Mouse (Mus musculus) heart, embryonic 10.5 days (tissue): ENCODE results near the gene Sptssa. TPM values are rescaled to one million over a fixed set of nuclear protein-coding genes. Genes with fewer than 3 reads are reported as not detected.

ENCODE experiments used
- DNase-seq: peaks from one replicate; pipeline ENCODE4 v3.0.0-alpha.2; 2017; ENCODE audit warnings: low spot score
- H3K27ac ChIP-seq: fragments of 300-500 bp; sonication (generic); 2 replicates; pipeline ENCODE4 v1.5.1; 2016; ENCODE audit warnings: mild to moderate bottlenecking
- H3K27me3 ChIP-seq: fragments of 300-500 bp; sonication (generic); 2 replicates; pipeline ENCODE4 v1.6.1; 2016; ENCODE audit warnings: mild to moderate bottlenecking; ENCODE audit not compliant: poor library complexity, insufficient read depth, severe bottlenecking
- H3K36me3 ChIP-seq: fragments of 300-500 bp; sonication (generic); 2 replicates; pipeline ENCODE4 v1.6.1; 2016; ENCODE audit warnings: mild to moderate bottlenecking, moderate library complexity
- H3K4me1 ChIP-seq: fragments of 300-500 bp; sonication (generic); 2 replicates; pipeline ENCODE4 v1.6.1; 2016; ENCODE audit warnings: mild to moderate bottlenecking
- H3K4me3 ChIP-seq: fragments of 300-500 bp; sonication (generic); 2 replicates; pipeline ENCODE4 v1.5.1; 2016; ENCODE audit warnings: mild to moderate bottlenecking, moderate library complexity
- H3K9me3 ChIP-seq: fragments of 300-500 bp; sonication (generic); 2 replicates; pipeline ENCODE4 v1.6.1; 2016; ENCODE audit warnings: mild to moderate bottlenecking, moderate library complexity
- WGBS: fragments of 180-500 bp; shearing (Covaris S2); methylation state at CpG from one replicate; pipeline ENCODE4 v1.1.7; 2016; 5-methylcytosine and 5-hydroxymethylcytosine counted together
- polyA plus RNA-seq: library from polyadenylated mRNA; unstranded; fragments of >200 nt; fragmentation: Nextera tagmentation; extraction: Ambion mirVana; gene quantifications from 2 replicates; pipeline ENCODE4 v1.2.1, GENCODE M21; 2016

Sptssa gene
- polyA plus RNA-seq, 1 experiment from 2014 or later: 126 TPM

DNA sequence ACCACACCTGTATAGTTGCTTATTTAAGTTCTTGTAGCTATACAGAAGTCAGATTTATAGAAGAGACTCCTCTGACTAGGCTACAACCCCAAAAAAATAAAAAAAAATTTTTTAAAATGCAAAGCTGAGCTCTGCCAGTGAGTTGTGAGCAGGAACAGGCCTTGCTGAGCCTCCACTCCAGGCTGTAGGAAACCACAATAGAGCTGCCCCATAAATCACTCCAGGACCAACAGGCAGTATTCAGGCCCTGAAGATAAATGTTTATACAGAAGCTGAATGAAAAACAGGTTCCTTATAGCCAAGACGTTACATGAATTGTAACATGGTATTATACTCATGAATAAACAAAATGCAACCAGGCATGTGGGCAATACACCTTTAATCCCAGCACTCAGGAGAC, 5.2 kb downstream of the Sptssa start:
- no peak overlapping the region for H3K27ac ChIP-seq
- H3K27me3 ChIP-seq: no peaks in the 10 kb centered on the region
- no peaks in the 10 kb centered on the region for H3K9me3 ChIP-seq
- H3K36me3 ChIP-seq: peaks cover 19% of the 10 kb centered on the region
- DNase-seq: no peak
- H3K4me1 ChIP-seq: peaks cover 22% of the 10 kb centered on the region
- 66% methylated on average over 1 of the region's 1 CpGs for WGBS
- H3K4me3 ChIP-seq: no peak overlapping the region

DNA sequence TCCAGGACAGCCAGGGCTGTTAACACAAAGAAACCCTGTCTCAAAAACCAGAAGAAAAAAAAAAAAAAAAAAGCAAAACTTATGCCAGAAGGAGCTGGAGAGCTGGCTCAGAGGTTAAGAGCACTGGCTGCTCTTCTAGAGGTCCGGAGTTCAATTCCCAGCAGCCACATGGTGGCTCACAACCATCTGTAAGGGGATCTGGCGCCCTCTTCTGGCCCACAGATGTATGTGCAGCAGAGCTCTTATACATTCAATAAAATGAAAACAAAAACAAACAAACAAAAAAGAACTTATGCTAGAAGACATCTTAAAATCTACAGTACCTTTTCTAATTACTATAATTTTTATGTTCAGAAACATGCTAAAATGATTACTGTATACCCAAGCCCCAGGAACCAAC, 11.4 kb downstream of the Sptssa start:
- Histone ChIP-seq H3K4me3 (no peak overlapping the region), H3K4me1 (no peaks in the 10 kb centered on the region; the same call in 1 of the 2 replicates), H3K27me3 (no peaks in the 10 kb centered on the region), H3K9me3 (no peaks in the 10 kb centered on the region), H3K36me3 (peaks cover 16% of the 10 kb centered on the region), H3K27ac (no peak overlapping the region)
- DNase-seq: no peak
- 70% methylated on average over 2 of the region's 2 CpGs for WGBS

DNA sequence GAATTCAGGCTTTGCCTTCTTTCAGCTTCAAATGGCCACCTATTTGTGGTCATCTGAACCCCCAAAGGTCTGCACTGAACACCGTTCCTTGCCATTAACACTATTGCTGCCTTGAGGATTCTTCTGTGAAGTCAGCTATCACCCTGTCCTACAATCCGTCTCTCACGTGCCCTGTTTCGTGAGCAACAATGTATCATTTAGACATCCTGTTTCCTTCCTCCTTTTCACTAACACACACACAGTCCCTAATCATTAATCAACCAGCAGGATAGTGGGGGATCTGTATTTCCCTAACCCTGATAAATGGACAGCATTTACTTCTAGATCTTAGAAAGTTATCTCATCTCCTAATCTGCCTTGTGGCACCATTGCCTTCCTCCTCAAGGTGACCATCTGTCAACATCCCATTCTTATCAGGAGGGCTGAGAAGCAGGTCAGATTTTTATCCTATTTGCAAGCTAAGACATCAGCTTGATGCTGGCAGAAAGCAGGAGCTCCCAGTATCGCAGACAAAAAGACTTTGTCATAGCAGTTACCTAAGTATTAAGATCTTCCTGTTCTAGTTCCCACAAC, 13.0 kb downstream of the Sptssa start:
- Histone ChIP-seq H3K9me3 (no peaks in the 10 kb centered on the region), H3K36me3 (peaks cover 9% of the 10 kb centered on the region), H3K4me1 (no peaks in the 10 kb centered on the region; the same call in 1 of the 2 replicates), H3K27me3 (no peaks in the 10 kb centered on the region), H3K4me3 (no peak overlapping the region), H3K27ac (no peak overlapping the region)
- no peak for DNase-seq
- WGBS: 53% methylated on average over 5 of the region's 5 CpGs

DNA sequence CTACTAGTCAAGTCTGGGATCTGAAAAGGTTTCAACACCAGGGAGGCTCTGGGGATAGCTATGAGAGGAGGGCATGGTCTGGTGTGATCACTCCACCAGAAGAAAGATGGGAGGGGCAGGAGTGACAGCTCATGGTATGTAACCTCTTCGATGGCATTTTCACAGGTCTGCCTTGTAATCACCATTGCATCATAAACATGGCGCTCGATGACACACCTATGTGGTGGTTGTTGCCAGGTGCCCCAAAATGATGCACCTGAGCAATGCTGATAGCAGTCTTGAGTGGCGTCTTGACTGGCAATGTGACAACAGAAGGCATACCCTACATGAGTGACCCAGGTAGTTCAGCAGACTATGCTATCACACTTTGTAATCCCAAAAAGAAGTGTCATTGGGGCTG, 15.0 kb downstream of the Sptssa start:
- no peak for DNase-seq
- Histone ChIP-seq H3K27me3 (no peaks in the 10 kb centered on the region), H3K9me3 (no peaks in the 10 kb centered on the region), H3K4me1 (no peaks in the 10 kb centered on the region; the same call in 1 of the 2 replicates), H3K27ac (no peak overlapping the region), H3K4me3 (no peak overlapping the region), H3K36me3 (peaks cover 2% of the 10 kb centered on the region; the same call in 1 of the 2 replicates)
- 93% methylated on average over 4 of the region's 4 CpGs for WGBS

DNA sequence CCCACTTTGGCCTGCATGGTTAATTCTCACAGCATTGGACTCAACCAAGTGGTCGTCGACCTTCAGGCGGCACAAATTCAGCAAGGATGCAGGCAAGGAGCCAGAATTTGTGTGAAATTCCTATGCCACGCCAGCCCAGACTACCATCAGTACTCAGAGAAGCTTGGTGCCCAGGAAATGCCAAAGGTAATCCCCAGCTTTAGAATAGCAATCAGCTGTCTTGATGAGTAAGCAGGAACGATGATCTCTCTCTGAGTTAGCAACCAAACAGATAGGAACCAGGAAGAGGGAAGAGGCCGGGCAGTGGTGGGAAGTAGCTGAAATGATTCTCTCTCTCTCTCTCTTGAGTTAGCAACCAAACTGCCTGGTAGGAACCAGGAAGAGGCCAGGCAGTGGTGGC, 16.1 kb downstream of the Sptssa start:
- Histone ChIP-seq H3K27me3 (no peaks in the 10 kb centered on the region), H3K36me3 (peaks cover 2% of the 10 kb centered on the region; the same call in 1 of the 2 replicates), H3K9me3 (no peaks in the 10 kb centered on the region), H3K27ac (no peak overlapping the region), H3K4me1 (no peaks in the 10 kb centered on the region; the same call in 1 of the 2 replicates), H3K4me3 (no peak overlapping the region)
- WGBS: 91% methylated on average over 6 of the region's 6 CpGs
- DNase-seq: no peak

GRCm38 (mm10) chr12:54637033-54637432, 19.3 kb downstream of the Sptssa start:
- H3K9me3 ChIP-seq: no peaks in the 10 kb centered on the region
- H3K27ac ChIP-seq: no peak overlapping the region
- no peak for DNase-seq
- no peak overlapping the region for H3K4me3 ChIP-seq
- no peaks in the 10 kb centered on the region for H3K4me1 ChIP-seq
- H3K27me3 ChIP-seq: no peaks in the 10 kb centered on the region
- 86% methylated on average over 1 of the region's 1 CpGs for WGBS
- H3K36me3 ChIP-seq: no peaks in the 10 kb centered on the region; the same call in 1 of the 2 replicates

DNA sequence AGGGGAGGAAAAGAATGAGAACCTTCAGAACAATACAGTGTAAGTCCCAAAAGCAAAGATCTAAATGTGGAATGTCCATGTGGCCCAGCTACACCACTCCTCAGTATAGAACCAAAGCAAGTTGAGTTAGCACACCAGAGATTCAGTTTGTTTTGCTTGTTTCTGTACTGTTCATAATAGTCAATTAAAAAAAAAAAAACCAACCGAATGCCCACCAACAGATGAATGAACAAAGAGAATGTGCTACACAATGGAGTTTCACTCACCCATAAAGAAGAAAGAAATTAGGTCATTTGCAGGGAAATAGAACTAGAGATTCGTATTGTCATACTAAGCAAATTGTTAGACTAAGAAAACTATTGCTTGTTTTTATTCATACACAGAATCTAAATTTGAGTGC, 24.2 kb downstream of the Sptssa start:
- Histone ChIP-seq H3K36me3 (no peaks in the 10 kb centered on the region), H3K4me1 (no peaks in the 10 kb centered on the region), H3K27ac (no peak overlapping the region), H3K9me3 (no peaks in the 10 kb centered on the region), H3K4me3 (no peak overlapping the region), H3K27me3 (no peaks in the 10 kb centered on the region)
- DNase-seq: no peak
- WGBS: 83% methylated on average over 2 of the region's 2 CpGs

DNA sequence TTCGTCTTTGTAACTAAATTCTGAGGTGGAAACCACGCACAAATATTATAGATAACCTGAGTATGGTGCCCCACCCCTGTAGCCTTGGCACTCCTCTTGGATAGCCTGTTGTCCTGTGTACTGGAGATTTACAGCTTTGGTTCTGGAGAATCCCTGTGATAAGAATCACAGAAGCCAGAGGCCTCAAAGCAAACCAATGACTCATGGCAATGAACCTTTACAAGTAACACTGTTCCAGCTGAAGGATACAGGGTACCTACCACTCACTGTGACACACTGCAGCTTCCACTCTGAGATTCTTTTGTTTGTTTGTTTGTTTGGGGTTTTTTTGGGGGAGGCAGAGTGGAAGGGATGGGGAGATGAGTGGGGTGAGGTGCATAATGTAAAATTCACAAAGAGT, 34.4 kb downstream of the Sptssa start:
- Histone ChIP-seq H3K27me3 (no peaks in the 10 kb centered on the region), H3K4me3 (no peak overlapping the region), H3K9me3 (no peaks in the 10 kb centered on the region), H3K36me3 (no peaks in the 10 kb centered on the region), H3K27ac (no peak overlapping the region), H3K4me1 (no peaks in the 10 kb centered on the region)
- WGBS: 79% methylated on average over 2 of the region's 2 CpGs
- DNase-seq: no peak

- Histone ChIP-seq H3K27me3 (no peaks in the 10 kb centered on the region), H3K27ac (no peak overlapping the region), H3K4me3 (no peak overlapping the region), H3K36me3 (no peaks in the 10 kb centered on the region), H3K4me1 (no peaks in the 10 kb centered on the region), H3K9me3 (no peaks in the 10 kb centered on the region)
- no peak for DNase-seq
- 87% methylated on average over 13 of the region's 13 CpGs for WGBS
Measured at GRCm38 (mm10) chr12:54620042-54620705, 36.2 kb downstream of the Sptssa start.

- 62% methylated on average over 6 of the region's 6 CpGs for WGBS
- Histone ChIP-seq H3K27ac (no peak overlapping the region), H3K4me1 (peaks cover 6% of the 10 kb centered on the region; the same call in 1 of the 2 replicates), H3K4me3 (no peak overlapping the region), H3K36me3 (no peaks in the 10 kb centered on the region), H3K9me3 (no peaks in the 10 kb centered on the region), H3K27me3 (no peaks in the 10 kb centered on the region)
- DNase-seq: no peak
Measured at GRCm38 (mm10) chr12:54608988-54609387, 47.4 kb downstream of the Sptssa start.

GRCm38 (mm10) chr12:54605203-54605602, 51.2 kb downstream of the Sptssa start:
- H3K4me3 ChIP-seq: no peak overlapping the region
- H3K36me3 ChIP-seq: no peaks in the 10 kb centered on the region
- H3K9me3 ChIP-seq: no peaks in the 10 kb centered on the region
- no peaks in the 10 kb centered on the region for H3K4me1 ChIP-seq
- H3K27ac ChIP-seq: no peak overlapping the region
- 75% methylated on average over 3 of the region's 3 CpGs for WGBS
- DNase-seq: no peak
- no peaks in the 10 kb centered on the region for H3K27me3 ChIP-seq

DNA sequence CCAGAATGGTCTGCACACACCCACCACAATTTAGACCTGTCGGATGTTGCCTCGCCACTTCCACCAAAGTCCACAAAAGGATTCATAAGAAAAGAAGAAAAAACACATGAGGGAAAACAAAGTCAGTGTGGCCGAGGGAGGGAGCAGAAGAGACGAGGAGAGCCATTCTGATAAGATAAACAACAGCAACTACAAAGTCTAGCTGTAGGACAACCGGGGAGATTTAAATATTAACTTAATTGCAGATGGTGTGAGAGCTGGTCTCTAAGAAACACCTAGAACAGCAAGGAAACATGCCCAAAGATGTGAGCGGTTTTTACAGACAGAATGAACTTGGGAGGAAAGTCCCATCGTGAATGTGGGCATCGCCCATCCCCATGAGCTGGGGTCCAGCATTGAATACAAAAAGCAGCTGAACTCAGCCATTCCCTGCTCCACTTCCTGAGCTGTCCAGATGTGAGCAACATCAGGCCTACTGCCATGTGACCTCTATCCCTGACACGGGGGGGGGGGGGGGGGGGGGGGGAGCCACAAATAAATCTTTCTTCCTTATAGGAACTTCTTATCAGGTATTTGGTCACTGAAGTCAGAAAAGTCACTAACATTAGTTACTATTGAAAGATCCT, 52.7 kb downstream of the Sptssa start:
- Histone ChIP-seq H3K4me3 (no peak overlapping the region), H3K9me3 (no peaks in the 10 kb centered on the region), H3K27ac (no peak overlapping the region), H3K36me3 (no peaks in the 10 kb centered on the region), H3K27me3 (no peaks in the 10 kb centered on the region), H3K4me1 (no peaks in the 10 kb centered on the region)
- WGBS: 66% methylated on average over 9 of the region's 9 CpGs
- no peak for DNase-seq

DNA sequence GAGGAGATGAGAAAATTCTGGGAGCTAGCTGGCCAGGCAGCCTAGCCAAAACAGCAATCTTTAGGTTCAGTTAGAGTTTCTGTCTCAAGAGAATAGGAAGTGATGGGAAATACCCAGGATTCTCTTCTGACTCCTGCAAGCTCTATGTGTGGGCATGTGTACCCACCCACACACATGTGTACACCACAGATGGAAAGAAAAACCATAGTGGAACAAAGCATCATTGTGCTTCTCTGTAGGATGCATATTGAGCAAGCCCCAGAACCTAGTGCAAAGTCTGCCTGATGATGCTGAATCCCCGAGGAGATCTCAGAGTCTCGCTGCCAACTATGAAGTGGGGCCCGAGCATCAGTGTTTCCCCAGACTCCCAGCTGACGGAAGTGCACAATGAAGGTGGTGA, 55.9 kb downstream of the Sptssa start:
- Histone ChIP-seq H3K36me3 (no peaks in the 10 kb centered on the region), H3K27me3 (no peaks in the 10 kb centered on the region), H3K4me1 (no peaks in the 10 kb centered on the region), H3K4me3 (no peak overlapping the region), H3K9me3 (no peaks in the 10 kb centered on the region), H3K27ac (no peak overlapping the region)
- 92% methylated on average over 4 of the region's 4 CpGs for WGBS
- no peak for DNase-seq
